Mouse (Mus musculus): ENCODE measurements at regions not wholly inside any gene's neighbourhood (a gene's known extent, or its start where the extent isn't known, plus 50 kb on each side); places are given as distances from the start of the nearest gene placed in this dataset.

GRCm38 (mm10) chr6:140162729-140163128 lies 121.5 kb upstream of the Plcz1 start:
- Histone ChIP-seq H3K27ac (ENCODE audit: low read length) (no peak overlapping the region), H3K4me3 (ENCODE audit: low read depth, low read length) (no peak overlapping the region), H3K36me3 (ENCODE audit: insufficient read depth, low read length) (no peaks in the 10 kb centered on the region), H3K9ac (replicated peaks; ENCODE audit: low read depth) (no peak overlapping the region), H3K27me3 (replicated peaks; ENCODE audit: insufficient read depth, low read length) (no peaks in the 10 kb centered on the region), H3K4me1 (ENCODE audit: insufficient read depth, low read depth, low read length) (no peaks in the 10 kb centered on the region), H3K4me2 (replicated peaks; ENCODE audit: low read depth, low read length) (no peak overlapping the region), H3K9me3 (ENCODE audit: low read length) (no peaks in the 10 kb centered on the region)
- WGBS, result 88% methylated on average over 5 of the region's 5 CpGs
- DNase-seq (ENCODE audit: low spot score) (no peak), ATAC-seq (no peak)
- TF ChIP-seq CTCF (IDR thresholded peaks at IDR 0.05), result no peak

GRCm38 (mm10) chr6:140161482-140161881 lies 120.2 kb upstream of the Plcz1 start:
- Histone ChIP-seq H3K36me3 (ENCODE audit: insufficient read depth, low read length) (no peaks in the 10 kb centered on the region), H3K27ac (ENCODE audit: low read length) (no peak overlapping the region), H3K4me1 (ENCODE audit: insufficient read depth, low read depth, low read length) (no peaks in the 10 kb centered on the region), H3K4me3 (ENCODE audit: low read depth, low read length) (no peak overlapping the region), H3K4me2 (replicated peaks; ENCODE audit: low read depth, low read length) (no peak overlapping the region), H3K9me3 (ENCODE audit: low read length) (no peaks in the 10 kb centered on the region), H3K9ac (replicated peaks; ENCODE audit: low read depth) (no peak overlapping the region), H3K27me3 (replicated peaks; ENCODE audit: insufficient read depth, low read length) (no peaks in the 10 kb centered on the region)
- DNase-seq (ENCODE audit: low spot score) (no peak), ATAC-seq (no peak)
- TF ChIP-seq EP300 (IDR thresholded peaks at IDR 0.05), result no peak
- no peak for TF ChIP-seq CTCF (IDR thresholded peaks at IDR 0.05)
- 55% methylated on average over 4 of the region's 4 CpGs for WGBS

- H3K27me3 ChIP-seq (replicated peaks; ENCODE audit: insufficient read depth, low read length), result no peaks in the 10 kb centered on the region
- H3K27ac ChIP-seq (ENCODE audit: low read length), result no peak overlapping the region
- H3K4me3 ChIP-seq (ENCODE audit: low read depth, low read length), result no peak overlapping the region
- 60% methylated on average over 13 of the region's 13 CpGs for WGBS
- no peaks in the 10 kb centered on the region for H3K9me3 ChIP-seq (ENCODE audit: low read length)
- no peak overlapping the region for H3K4me2 ChIP-seq (replicated peaks; ENCODE audit: low read depth, low read length)
- DNase-seq (ENCODE audit: low spot score), result no peak
- no peak overlapping the region for H3K9ac ChIP-seq (replicated peaks; ENCODE audit: low read depth)
- no peak for TF ChIP-seq EP300 (IDR thresholded peaks at IDR 0.05)
- TF ChIP-seq CTCF (IDR thresholded peaks at IDR 0.05), result no peak
- no peaks in the 10 kb centered on the region for H3K4me1 ChIP-seq (ENCODE audit: insufficient read depth, low read depth, low read length)
- ATAC-seq, result no peak
- H3K36me3 ChIP-seq (ENCODE audit: insufficient read depth, low read length), result no peaks in the 10 kb centered on the region
Measured at GRCm38 (mm10) chr6:140160946-140161345, 119.7 kb upstream of the Plcz1 start.

GRCm38 (mm10) chr6:140158986-140159385 lies 117.7 kb upstream of the Plcz1 start:
- DNase-seq (ENCODE audit: low spot score), result peak; percentile 11

GRCm38 (mm10) chr6:140157375-140157774 lies 116.1 kb upstream of the Plcz1 start:
- ATAC-seq (no peak), DNase-seq (ENCODE audit: low spot score) (no peak)
- no peaks in the 10 kb centered on the region for H3K27me3 ChIP-seq (replicated peaks; ENCODE audit: insufficient read depth, low read length)
- no peak overlapping the region for H3K4me3 ChIP-seq (ENCODE audit: low read depth, low read length)
- H3K4me1 ChIP-seq (ENCODE audit: insufficient read depth, low read depth, low read length), result no peaks in the 10 kb centered on the region
- TF ChIP-seq EP300 (IDR thresholded peaks at IDR 0.05) (no peak), CTCF (IDR thresholded peaks at IDR 0.05) (no peak)
- no peaks in the 10 kb centered on the region for H3K36me3 ChIP-seq (ENCODE audit: insufficient read depth, low read length)
- H3K9ac ChIP-seq (replicated peaks; ENCODE audit: low read depth), result no peak overlapping the region
- H3K4me2 ChIP-seq (replicated peaks; ENCODE audit: low read depth, low read length), result no peak overlapping the region
- WGBS, result 81% methylated on average over 6 of the region's 6 CpGs
- no peak overlapping the region for H3K27ac ChIP-seq (ENCODE audit: low read length)
- H3K9me3 ChIP-seq (ENCODE audit: low read length), result no peaks in the 10 kb centered on the region

More at GRCm38 (mm10) chr6:140158986-140159385, 117.7 kb upstream of the Plcz1 start:
- H3K4me3 ChIP-seq (ENCODE audit: low read depth, low read length), result no peak overlapping the region
- no peak overlapping the region for H3K9ac ChIP-seq (replicated peaks; ENCODE audit: low read depth)
- H3K27ac ChIP-seq (ENCODE audit: low read length), result no peak overlapping the region
- ATAC-seq, result no peak
- H3K4me1 ChIP-seq (ENCODE audit: insufficient read depth, low read depth, low read length), result no peaks in the 10 kb centered on the region
- no peaks in the 10 kb centered on the region for H3K9me3 ChIP-seq (ENCODE audit: low read length)
- no peak overlapping the region for H3K4me2 ChIP-seq (replicated peaks; ENCODE audit: low read depth, low read length)
- H3K36me3 ChIP-seq (ENCODE audit: insufficient read depth, low read length), result no peaks in the 10 kb centered on the region
- no peaks in the 10 kb centered on the region for H3K27me3 ChIP-seq (replicated peaks; ENCODE audit: insufficient read depth, low read length)
- TF ChIP-seq EP300 (IDR thresholded peaks at IDR 0.05) (no peak), CTCF (IDR thresholded peaks at IDR 0.05) (no peak)
- 48% methylated on average over 13 of the region's 13 CpGs for WGBS

- H3K9me3 ChIP-seq (ENCODE audit: low read length), result no peaks in the 10 kb centered on the region
- no peaks in the 10 kb centered on the region for H3K27me3 ChIP-seq (replicated peaks; ENCODE audit: insufficient read depth, low read length)
- H3K27ac ChIP-seq (ENCODE audit: low read length), result no peak overlapping the region
- H3K4me2 ChIP-seq (replicated peaks; ENCODE audit: low read depth, low read length), result no peak overlapping the region
- WGBS, result 65% methylated on average over 10 of the region's 10 CpGs
- no peak overlapping the region for H3K9ac ChIP-seq (replicated peaks; ENCODE audit: low read depth)
- H3K4me1 ChIP-seq (ENCODE audit: insufficient read depth, low read depth, low read length), result no peaks in the 10 kb centered on the region
- H3K36me3 ChIP-seq (ENCODE audit: insufficient read depth, low read length), result no peaks in the 10 kb centered on the region
- no peak for DNase-seq (ENCODE audit: low spot score)
- TF ChIP-seq CTCF (IDR thresholded peaks at IDR 0.05) (no peak), EP300 (IDR thresholded peaks at IDR 0.05) (no peak)
- ATAC-seq, result no peak
- no peak overlapping the region for H3K4me3 ChIP-seq (ENCODE audit: low read depth, low read length)
Measured at GRCm38 (mm10) chr6:140152418-140153176, 111.3 kb upstream of the Plcz1 start.

All from lung, postnatal 0 days (tissue).